Mouse (Mus musculus) thymus, adult 2 months (tissue): ENCODE data around the gene Ube4a.

Experiments
- CTCF ChIP-seq: fragments of 200-500 bp; IDR thresholded peaks from 2 replicates; pipeline ENCODE4 v1.5.1; 2012; ENCODE audit warnings: mild to moderate bottlenecking, control low read depth, low read length, moderate library complexity, borderline replicate concordance; ENCODE audit not compliant: control insufficient read depth, poor library complexity, insufficient read depth; ENCODE audit errors: extremely low read depth
- POLR2A ChIP-seq: fragments of 200-500 bp; IDR thresholded peaks from 2 replicates; pipeline ENCODE4 v1.6.1; 2012; ENCODE audit warnings: mild to moderate bottlenecking, low read length, control low read depth, moderate library complexity; ENCODE audit not compliant: control insufficient read depth, poor library complexity, insufficient read depth; ENCODE audit errors: extremely low read depth

GRCm38 (mm10) chr9:44892664-44893063 is 72.7 kb downstream of the Ube4a start:
- TF ChIP-seq CTCF (no peak), POLR2A (no peak)
